Mouse (Mus musculus) hindbrain, embryonic 11.5 days (tissue): Measurements from ENCODE around the gene Lasp1. TPM values are rescaled to one million over a fixed set of nuclear protein-coding genes. Genes with fewer than 3 reads are reported as not detected.

Experiments used
- ATAC-seq: fragments of 200-750 bp; cut with Nextera tagmentation; 2 replicates; pipeline ENCODE4 v1.8.0; 2017; ENCODE audit warnings: mild to moderate bottlenecking, moderate TSS enrichment, moderate library complexity; ENCODE audit not compliant: low FRiP score
- DNase-seq: peaks from one replicate; pipeline ENCODE4 v3.0.0-alpha.2; 2015; ENCODE audit warnings: low spot score
- H3K27ac ChIP-seq: fragments of 300-500 bp; sonication (generic); 2 replicates; pipeline ENCODE4 v1.5.1; 2014; ENCODE audit warnings: mild to moderate bottlenecking, low read depth, low read length
- H3K27me3 ChIP-seq: fragments of 300-500 bp; sonication (generic); 2 replicates; pipeline ENCODE4 v1.6.1; 2014; ENCODE audit warnings: mild to moderate bottlenecking, low read length, moderate library complexity, mixed read lengths; ENCODE audit not compliant: control insufficient read depth, insufficient read depth
- H3K36me3 ChIP-seq: fragments of 300-500 bp; sonication (generic); 2 replicates; pipeline ENCODE4 v1.6.1; 2014; ENCODE audit warnings: mild to moderate bottlenecking, low read length, moderate library complexity, mixed read lengths; ENCODE audit not compliant: control insufficient read depth, insufficient read depth
- H3K4me1 ChIP-seq: fragments of 300-500 bp; sonication (generic); replicated peaks from 2 replicates; pipeline ENCODE4 v1.6.1; 2014; ENCODE audit warnings: low read length, mixed read lengths; ENCODE audit not compliant: control insufficient read depth, insufficient read depth
- H3K4me2 ChIP-seq: fragments of 300-500 bp; sonication (generic); replicated peaks from 2 replicates; pipeline ENCODE4 v1.6.1; 2014; ENCODE audit warnings: mild to moderate bottlenecking, low read depth, low read length
- H3K4me3 ChIP-seq: fragments of 300-500 bp; sonication (generic); 2 replicates; pipeline ENCODE4 v1.5.1; 2014; ENCODE audit warnings: low read depth, low read length
- H3K9ac ChIP-seq: fragments of 300-500 bp; sonication (generic); 2 replicates; pipeline ENCODE4 v1.6.1; 2014; ENCODE audit warnings: low read depth, low read length
- H3K9me3 ChIP-seq: fragments of 300-500 bp; sonication (generic); 2 replicates; pipeline ENCODE4 v1.6.1; 2016; ENCODE audit warnings: low read length; ENCODE audit not compliant: control insufficient read depth
- WGBS: fragments of 180-500 bp; shearing (Covaris S2); extraction: QIAGEN DNeasy Blood & Tissue Kit; methylation state at CpG from one replicate; pipeline ENCODE4 v1.1.7; 2014; 5-methylcytosine and 5-hydroxymethylcytosine counted together
- polyA plus RNA-seq: library from polyadenylated mRNA; unstranded; fragments of >200 nt; fragmentation: Nextera tagmentation; extraction: Ambion mirVana; gene quantifications from 2 replicates; pipeline ENCODE4 v1.2.1, GENCODE M21; 2014

Gene Lasp1
- polyA plus RNA-seq, 1 experiment from 2014 or later, result 45.8 TPM

DNA sequence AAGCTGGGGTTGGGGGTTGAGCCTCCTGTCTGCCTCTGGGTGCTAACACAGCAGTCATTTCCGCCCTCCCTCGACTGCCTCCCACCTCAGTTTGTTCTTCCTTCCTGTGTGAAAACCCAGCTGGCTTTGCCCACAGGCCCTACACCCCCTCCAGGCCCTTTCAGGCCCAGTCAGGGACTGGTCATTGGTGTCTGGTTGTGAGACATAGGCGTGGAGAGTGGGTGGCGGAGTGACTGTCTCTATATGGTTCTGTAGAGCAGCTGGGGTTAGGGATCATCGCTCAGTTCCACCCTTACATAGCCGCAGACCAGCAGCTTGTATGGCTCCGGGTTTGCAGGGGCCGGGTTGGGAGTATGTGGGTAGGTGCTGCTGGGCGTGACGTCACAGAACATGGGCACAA is 26.5 kb downstream of the Lasp1 start:
- ATAC-seq, result no peak

DNA sequence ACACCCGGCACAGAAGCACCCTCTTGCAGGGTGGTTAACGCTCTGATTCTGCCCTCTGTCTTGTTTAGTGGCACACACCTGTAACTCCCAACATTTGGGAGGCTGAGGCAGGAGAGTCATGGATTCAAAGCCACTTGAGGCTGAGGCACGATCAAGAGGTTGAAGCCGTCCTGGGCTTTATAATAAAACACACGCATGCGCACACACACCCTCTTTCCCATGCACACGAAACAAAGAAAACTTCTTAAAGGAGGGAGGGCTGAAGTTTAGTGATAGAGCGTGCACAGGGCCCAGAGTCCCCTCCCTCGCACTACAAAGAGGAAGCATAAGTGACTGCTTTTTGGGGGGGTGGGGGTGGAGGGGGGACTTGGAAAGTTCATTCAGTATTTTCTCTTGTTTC is 27.2 kb downstream of the Lasp1 start:
- 90% methylated on average over 9 of the region's 9 CpGs for WGBS
- no peaks in the 10 kb centered on the region; the same call in 1 of the 2 replicates for H3K36me3 ChIP-seq

More for the DNA sequence above, 26.5 kb downstream of the Lasp1 start:
- Histone ChIP-seq H3K27me3 (no peaks in the 10 kb centered on the region), H3K27ac (no peak overlapping the region), H3K9me3 (no peaks in the 10 kb centered on the region), H3K4me1 (no peaks in the 10 kb centered on the region), H3K9ac (no peak overlapping the region), H3K4me2 (no peak overlapping the region), H3K4me3 (no peak overlapping the region), H3K36me3 (no peaks in the 10 kb centered on the region; the same call in 1 of the 2 replicates)
- DNase-seq, result no peak
- WGBS, result 88% methylated on average over 10 of the region's 10 CpGs

DNA sequence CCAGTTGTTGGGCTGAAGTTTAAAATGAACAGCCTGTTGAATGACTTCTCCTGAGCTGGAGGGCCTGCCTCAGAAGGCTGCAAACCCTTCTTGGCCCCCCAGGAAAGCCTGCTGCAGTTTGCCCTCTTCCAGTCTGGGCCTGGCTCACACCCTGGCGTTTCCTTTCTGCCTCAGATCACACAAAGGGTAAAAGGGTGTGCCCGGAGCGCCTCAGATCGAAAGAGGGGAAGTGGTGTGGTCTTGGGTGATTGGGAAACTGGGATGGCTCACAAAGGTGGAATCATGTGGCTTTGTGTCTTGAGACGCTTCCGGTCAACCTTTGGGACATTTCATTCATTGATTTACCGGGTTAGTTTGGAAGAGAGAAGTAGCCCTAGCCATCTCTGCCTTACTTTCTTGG is 27.6 kb downstream of the Lasp1 start:
- H3K9ac ChIP-seq, result no peak overlapping the region
- no peaks in the 10 kb centered on the region; the same call in 1 of the 2 replicates for H3K36me3 ChIP-seq
- ATAC-seq, result no peak
- no peaks in the 10 kb centered on the region for H3K4me1 ChIP-seq
- H3K27ac ChIP-seq, result no peak overlapping the region
- H3K9me3 ChIP-seq, result no peaks in the 10 kb centered on the region
- 78% methylated on average over 7 of the region's 7 CpGs for WGBS
- no peak for DNase-seq
- H3K27me3 ChIP-seq, result no peaks in the 10 kb centered on the region
- no peak overlapping the region for H3K4me3 ChIP-seq
- H3K4me2 ChIP-seq, result no peak overlapping the region

More for the DNA sequence above, 27.2 kb downstream of the Lasp1 start:
- DNase-seq (no peak), ATAC-seq (no peak)
- no peaks in the 10 kb centered on the region for H3K4me1 ChIP-seq
- H3K4me3 ChIP-seq, result no peak overlapping the region
- H3K9ac ChIP-seq, result no peak overlapping the region
- H3K27ac ChIP-seq, result no peak overlapping the region
- no peaks in the 10 kb centered on the region for H3K9me3 ChIP-seq
- H3K4me2 ChIP-seq, result no peak overlapping the region
- H3K27me3 ChIP-seq, result no peaks in the 10 kb centered on the region

DNA sequence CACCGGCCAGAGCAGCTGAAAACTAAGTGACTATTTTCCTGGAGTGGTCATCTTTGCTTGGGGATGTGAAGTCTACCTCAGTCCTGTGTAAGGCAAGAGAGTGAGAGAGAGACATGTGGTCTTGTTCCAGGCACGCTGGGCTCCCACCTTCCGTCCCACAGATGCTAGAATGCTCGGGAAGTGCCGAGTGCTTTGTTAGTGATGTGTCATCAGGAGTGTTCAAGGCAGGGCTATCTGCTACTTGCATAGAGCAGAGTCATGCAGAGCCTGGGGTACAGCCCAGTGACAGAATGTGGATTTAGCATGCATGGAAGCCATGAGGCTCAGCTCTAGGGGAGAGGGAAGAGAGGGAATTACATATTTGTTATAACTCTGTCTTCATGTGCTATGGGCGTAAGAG is 28.9 kb downstream of the Lasp1 start:
- Histone ChIP-seq H3K9ac (no peak overlapping the region), H3K4me2 (no peak overlapping the region), H3K4me1 (no peaks in the 10 kb centered on the region), H3K27ac (no peak overlapping the region), H3K27me3 (no peaks in the 10 kb centered on the region), H3K36me3 (no peaks in the 10 kb centered on the region; the same call in 1 of the 2 replicates), H3K4me3 (no peak overlapping the region), H3K9me3 (no peaks in the 10 kb centered on the region)
- DNase-seq (no peak), ATAC-seq (no peak)
- 88% methylated on average over 6 of the region's 6 CpGs for WGBS

DNA sequence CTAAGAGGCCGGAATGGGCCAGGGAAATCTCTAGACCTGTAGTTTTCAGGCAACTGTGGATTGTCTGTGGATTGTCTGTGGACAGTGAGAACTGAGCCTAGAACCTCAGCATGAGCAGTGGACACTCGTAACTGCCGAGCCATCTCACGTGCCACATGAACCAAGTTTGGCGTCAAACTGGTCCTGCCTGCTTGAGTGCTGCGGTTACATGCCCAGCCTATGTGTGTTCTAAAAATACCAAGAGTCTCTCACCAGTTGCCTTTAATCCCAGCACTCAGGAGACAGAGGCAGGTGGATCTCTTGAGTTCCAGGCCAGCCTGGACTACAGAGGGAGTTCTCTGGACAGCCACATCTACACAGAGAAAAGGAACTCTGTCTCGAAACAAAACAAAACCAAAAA is 30.6 kb downstream of the Lasp1 start:
- no peaks in the 10 kb centered on the region for H3K27me3 ChIP-seq
- H3K36me3 ChIP-seq, result no peaks in the 10 kb centered on the region
- ATAC-seq (no peak), DNase-seq (no peak)
- no peaks in the 10 kb centered on the region for H3K4me1 ChIP-seq
- WGBS, result 95% methylated on average over 7 of the region's 7 CpGs
- H3K9ac ChIP-seq, result no peak overlapping the region
- no peaks in the 10 kb centered on the region for H3K9me3 ChIP-seq
- no peak overlapping the region for H3K4me2 ChIP-seq
- H3K4me3 ChIP-seq, result no peak overlapping the region
- H3K27ac ChIP-seq, result no peak overlapping the region

DNA sequence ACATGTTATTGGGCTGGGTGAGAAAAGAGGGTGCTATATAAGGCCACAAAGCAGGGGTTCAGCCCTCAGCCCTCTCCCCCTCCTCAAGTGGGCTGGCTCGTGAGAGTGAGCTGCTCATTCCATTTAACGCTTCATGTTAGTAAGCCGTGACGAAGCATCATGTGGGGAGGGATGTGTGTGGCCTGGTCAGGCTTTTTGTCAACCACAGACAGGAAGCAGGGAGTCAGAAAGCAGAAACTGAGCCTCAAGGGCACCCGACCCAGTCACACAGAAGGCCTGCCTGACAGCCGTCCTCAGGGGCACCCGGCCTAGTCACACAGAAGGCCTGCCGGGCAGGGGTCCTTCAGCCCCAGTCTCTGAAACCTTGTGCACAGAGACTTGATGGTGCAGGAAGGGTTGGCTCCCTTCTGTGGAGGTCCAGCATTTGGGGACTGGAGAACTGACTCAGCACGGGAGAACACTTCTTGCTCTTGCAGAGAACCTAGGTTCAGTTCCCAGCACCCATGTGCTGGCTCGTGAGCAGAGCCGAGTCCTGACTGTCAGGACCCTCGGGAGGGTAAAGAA is 31.2 kb downstream of the Lasp1 start:
- DNase-seq (no peak), ATAC-seq (no peak)
- H3K27me3 ChIP-seq, result no peaks in the 10 kb centered on the region
- WGBS, result 84% methylated on average over 12 of the region's 12 CpGs
- H3K27ac ChIP-seq, result no peak overlapping the region
- no peak overlapping the region for H3K9ac ChIP-seq
- 0 out of 2 replicates have a peak, but pooled peaks cover 3% of the 10 kb centered on the region for H3K36me3 ChIP-seq
- no peaks in the 10 kb centered on the region for H3K4me1 ChIP-seq
- H3K9me3 ChIP-seq, result no peaks in the 10 kb centered on the region
- H3K4me2 ChIP-seq, result no peak overlapping the region
- no peak overlapping the region for H3K4me3 ChIP-seq

DNA sequence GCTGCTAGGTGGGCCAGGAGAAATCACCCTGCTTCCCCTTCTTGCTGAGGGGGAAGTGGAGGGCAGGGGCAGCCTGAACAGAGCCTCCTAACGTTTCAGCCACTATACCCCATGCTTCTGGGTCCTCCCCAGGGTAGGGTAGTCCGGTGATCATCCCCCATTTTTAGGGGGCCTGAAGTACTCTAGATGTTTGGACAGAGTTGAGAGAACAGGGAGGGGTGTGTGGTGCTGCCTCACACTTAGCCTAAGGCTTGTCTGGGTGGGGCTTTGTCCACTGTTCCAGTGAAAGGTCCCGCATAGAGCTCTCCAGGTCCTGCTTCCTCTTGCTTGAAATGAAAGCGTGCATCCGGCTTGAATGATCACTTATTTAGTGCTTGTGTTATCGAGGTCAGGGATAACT is 31.7 kb downstream of the Lasp1 start:
- no peak overlapping the region for H3K27ac ChIP-seq
- H3K9ac ChIP-seq, result no peak overlapping the region
- H3K4me1 ChIP-seq, result no peaks in the 10 kb centered on the region
- H3K36me3 ChIP-seq, result 0 out of 2 replicates have a peak, but pooled peaks cover 3% of the 10 kb centered on the region
- no peak overlapping the region for H3K4me2 ChIP-seq
- ATAC-seq, result no peak
- no peak for DNase-seq
- 85% methylated on average over 6 of the region's 6 CpGs for WGBS
- no peaks in the 10 kb centered on the region for H3K9me3 ChIP-seq
- no peaks in the 10 kb centered on the region for H3K27me3 ChIP-seq
- H3K4me3 ChIP-seq, result no peak overlapping the region

DNA sequence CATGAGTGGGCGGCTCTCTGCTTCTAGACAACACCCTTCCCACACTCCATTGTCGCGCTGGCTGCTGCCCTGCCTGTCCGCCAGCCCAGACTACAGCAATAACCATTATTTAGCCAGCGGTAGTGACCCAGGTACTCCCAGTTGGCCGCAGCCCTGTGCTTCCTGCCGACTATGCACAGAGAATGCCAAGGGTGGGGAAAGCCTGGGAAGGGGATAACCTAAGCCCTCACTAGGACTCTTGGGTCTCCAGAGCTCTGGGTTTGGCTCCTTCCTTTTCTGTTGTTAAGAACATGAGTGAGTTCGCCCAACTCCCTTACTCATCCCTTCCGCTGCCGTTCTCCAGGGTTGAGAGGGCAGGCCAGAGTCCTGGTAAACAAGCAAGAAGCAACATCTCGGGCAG is 33.2 kb downstream of the Lasp1 start:
- H3K9me3 ChIP-seq, result no peaks in the 10 kb centered on the region
- 80% methylated on average over 11 of the region's 11 CpGs for WGBS
- no peak overlapping the region for H3K27ac ChIP-seq
- no peak overlapping the region for H3K4me2 ChIP-seq
- H3K4me3 ChIP-seq, result no peak overlapping the region
- H3K9ac ChIP-seq, result no peak overlapping the region
- H3K36me3 ChIP-seq, result peaks cover 3% of the 10 kb centered on the region; the same call in 1 of the 2 replicates
- DNase-seq (no peak), ATAC-seq (no peak)
- no peaks in the 10 kb centered on the region for H3K4me1 ChIP-seq
- H3K27me3 ChIP-seq, result no peaks in the 10 kb centered on the region

DNA sequence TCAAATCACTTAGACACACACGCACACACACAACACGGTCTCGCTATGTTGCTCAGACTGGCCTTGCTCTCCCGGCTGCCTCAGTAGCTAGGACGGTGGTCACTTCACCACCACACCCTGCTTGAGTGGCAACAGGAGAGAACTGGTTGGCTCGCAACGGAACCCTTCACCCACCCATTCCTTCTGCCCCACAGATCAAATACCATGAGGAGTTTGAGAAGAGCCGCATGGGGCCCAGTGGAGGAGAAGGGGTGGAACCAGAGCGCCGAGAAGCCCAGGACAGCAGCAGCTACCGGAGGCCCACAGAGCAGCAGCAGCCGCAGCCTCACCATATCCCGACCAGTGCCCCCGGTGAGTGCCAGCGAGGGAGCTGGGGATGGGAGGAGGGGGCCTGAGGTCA is 34.6 kb downstream of the Lasp1 start:
- no peaks in the 10 kb centered on the region for H3K4me1 ChIP-seq
- H3K4me3 ChIP-seq, result no peak overlapping the region
- no peaks in the 10 kb centered on the region for H3K9me3 ChIP-seq
- H3K4me2 ChIP-seq, result no peak overlapping the region
- DNase-seq (no peak), ATAC-seq (no peak)
- H3K27ac ChIP-seq, result no peak overlapping the region
- peaks cover 3% of the 10 kb centered on the region; the same call in 1 of the 2 replicates for H3K36me3 ChIP-seq
- no peaks in the 10 kb centered on the region for H3K27me3 ChIP-seq
- no peak overlapping the region for H3K9ac ChIP-seq
- WGBS, result 76% methylated on average over 14 of the region's 15 CpGs
